Mouse (Mus musculus) heart, embryonic 13.5 days (tissue): Measurements from ENCODE around the gene Map1lc3b. TPM values are rescaled to one million over a fixed set of nuclear protein-coding genes. Genes with fewer than 3 reads are reported as not detected.

Experiments used
- ATAC-seq: fragments of 200-750 bp; cut with Nextera tagmentation; 2 replicates; pipeline ENCODE4 v1.8.0; 2017; ENCODE audit warnings: moderate TSS enrichment; ENCODE audit not compliant: insufficient number of reproducible peaks, low FRiP score, low TSS enrichment; ENCODE audit errors: extremely low read depth
- H3K27ac ChIP-seq: fragments of 300-500 bp; sonication (generic); replicated peaks from 2 replicates; pipeline ENCODE4 v1.5.1; 2015; ENCODE audit warnings: moderate library complexity, mild to moderate bottlenecking, inconsistent platforms
- H3K27me3 ChIP-seq: fragments of 300-500 bp; sonication (generic); replicated peaks from 2 replicates; pipeline ENCODE4 v1.6.1; 2015; ENCODE audit warnings: mild to moderate bottlenecking, inconsistent platforms
- H3K36me3 ChIP-seq: fragments of 300-500 bp; sonication (generic); 2 replicates; pipeline ENCODE4 v1.6.1; 2015; ENCODE audit warnings: mild to moderate bottlenecking, inconsistent platforms
- H3K4me1 ChIP-seq: fragments of 300-500 bp; sonication (generic); 2 replicates; pipeline ENCODE4 v1.6.1; 2015; ENCODE audit warnings: inconsistent platforms
- H3K4me2 ChIP-seq: fragments of 300-500 bp; sonication (generic); 2 replicates; pipeline ENCODE4 v1.6.1; 2015; ENCODE audit warnings: inconsistent platforms, mild to moderate bottlenecking, moderate library complexity
- H3K4me3 ChIP-seq: fragments of 300-500 bp; sonication (generic); 2 replicates; pipeline ENCODE4 v1.5.1; 2015; ENCODE audit warnings: moderate library complexity, mild to moderate bottlenecking, inconsistent platforms
- H3K9ac ChIP-seq: fragments of 300-500 bp; sonication (generic); 2 replicates; pipeline ENCODE4 v1.6.1; 2015; ENCODE audit warnings: inconsistent platforms, mild to moderate bottlenecking, moderate library complexity
- H3K9me3 ChIP-seq: fragments of 300-500 bp; sonication (generic); 2 replicates; pipeline ENCODE4 v1.6.1; 2016; ENCODE audit warnings: inconsistent platforms
- WGBS: fragments of 180-500 bp; shearing (Covaris S2); methylation state at CpG from one replicate; pipeline ENCODE4 v1.1.7; 2015; ENCODE audit warnings: mixed read lengths; 5-methylcytosine and 5-hydroxymethylcytosine counted together
- polyA plus RNA-seq: library from polyadenylated mRNA; unstranded; fragments of >200 nt; fragmentation: Nextera tagmentation; extraction: Ambion mirVana; gene quantifications from 2 replicates; pipeline ENCODE4 v1.2.1, GENCODE M21; 2015

Gene Map1lc3b
- 187 and 188 TPM in 2 replicates for polyA plus RNA-seq

DNA sequence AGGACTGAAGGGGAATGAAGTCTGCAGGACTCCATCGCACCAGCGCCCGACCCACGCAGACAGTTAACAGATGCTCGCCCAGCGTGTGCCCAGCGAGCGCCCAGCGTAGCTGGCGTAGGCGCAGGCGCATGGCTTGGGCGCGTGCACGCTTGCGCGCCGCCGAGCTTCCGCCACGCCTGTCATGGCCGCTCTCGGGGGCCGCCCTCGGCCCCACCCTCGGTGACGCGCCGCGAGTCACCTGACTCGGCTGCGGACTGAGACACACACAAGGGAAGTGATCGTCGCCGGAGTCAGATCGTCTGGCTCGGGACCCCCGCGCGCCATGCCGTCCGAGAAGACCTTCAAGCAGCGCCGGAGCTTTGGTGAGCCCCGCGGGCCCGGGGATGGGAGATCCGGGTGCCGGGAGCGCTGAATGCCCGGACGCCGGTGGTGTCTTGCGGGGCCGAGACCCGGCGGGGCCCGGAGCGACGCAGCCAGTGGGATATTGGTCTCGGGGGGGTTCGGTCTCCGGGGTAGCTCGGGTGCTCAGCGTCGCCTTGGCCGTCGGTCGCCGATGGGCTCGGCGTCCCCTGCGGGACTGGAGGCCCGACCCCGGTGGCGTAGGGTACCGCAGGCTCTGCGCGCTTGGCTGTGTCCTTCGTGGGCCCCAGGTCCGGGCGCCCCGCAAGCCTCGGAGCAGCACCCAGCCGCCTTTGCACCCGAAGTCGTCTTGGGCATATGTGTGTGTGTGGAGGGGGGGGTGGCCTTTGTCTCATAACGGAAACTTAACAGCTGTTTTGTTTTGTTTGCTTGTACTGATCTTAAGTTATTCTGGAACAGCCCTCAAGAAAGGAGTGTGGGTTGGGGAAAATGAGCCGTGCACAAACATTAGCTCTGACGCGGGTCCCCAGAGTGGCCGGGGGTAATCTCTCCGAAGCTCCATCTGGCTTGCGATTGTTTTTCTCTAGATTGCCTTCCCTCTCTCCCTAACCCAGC lies at the start of gene Map1lc3b:
Map1lc3b (plus strand) TSS at position 159 of the 975 bp plus-strand sequence.
- peak within 1 kb of the TSS; percentile 93 for H3K9ac ChIP-seq
- H3K4me1 ChIP-seq: peaks cover 41% of the 10 kb centered on the region
- ATAC-seq: peak; percentile 77
- WGBS: under 1% methylated on average over 94 of the region's 94 CpGs
- H3K27me3 ChIP-seq: no peaks in the 10 kb centered on the region
- peaks cover 25% of the 10 kb centered on the region for H3K36me3 ChIP-seq
- peak within 1 kb of the TSS; percentile 90 for H3K4me2 ChIP-seq
- peak within 1 kb of the TSS; percentile 73 for H3K4me3 ChIP-seq
- peak within 1 kb of the TSS; percentile 58 for H3K27ac ChIP-seq
- no peaks in the 10 kb centered on the region for H3K9me3 ChIP-seq

DNA sequence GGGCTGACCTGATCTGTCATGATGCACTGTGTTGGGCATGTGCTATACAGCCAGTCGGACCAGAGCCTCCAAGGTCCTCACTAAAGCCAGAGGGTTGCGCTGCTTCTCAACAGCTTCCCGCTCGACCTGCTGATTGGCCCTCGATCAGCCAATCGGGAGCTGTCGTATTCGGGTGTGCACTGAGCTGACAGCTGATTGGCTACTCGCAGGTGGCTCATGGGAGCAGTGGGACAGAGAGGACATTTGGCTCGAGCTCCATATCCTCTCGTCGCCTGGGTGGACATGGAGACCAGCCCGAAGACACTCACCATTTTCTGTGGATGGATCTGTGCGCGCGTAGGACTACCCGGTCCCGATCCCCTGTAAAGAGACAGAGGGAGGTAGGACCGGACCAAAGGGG lies 48.3 kb upstream of the Map1lc3b start:
- Histone ChIP-seq H3K27ac (no peak overlapping the region), H3K9ac (no peak overlapping the region), H3K9me3 (no peaks in the 10 kb centered on the region; the same call in 1 of the 2 replicates), H3K4me1 (0 out of 2 replicates have a peak, but pooled peaks cover 3% of the 10 kb centered on the region), H3K36me3 (no peaks in the 10 kb centered on the region), H3K4me2 (no peak overlapping the region), H3K4me3 (no peak overlapping the region), H3K27me3 (peaks cover 52% of the 10 kb centered on the region)
- 66% methylated on average over 19 of the region's 19 CpGs for WGBS
- no peak for ATAC-seq

DNA sequence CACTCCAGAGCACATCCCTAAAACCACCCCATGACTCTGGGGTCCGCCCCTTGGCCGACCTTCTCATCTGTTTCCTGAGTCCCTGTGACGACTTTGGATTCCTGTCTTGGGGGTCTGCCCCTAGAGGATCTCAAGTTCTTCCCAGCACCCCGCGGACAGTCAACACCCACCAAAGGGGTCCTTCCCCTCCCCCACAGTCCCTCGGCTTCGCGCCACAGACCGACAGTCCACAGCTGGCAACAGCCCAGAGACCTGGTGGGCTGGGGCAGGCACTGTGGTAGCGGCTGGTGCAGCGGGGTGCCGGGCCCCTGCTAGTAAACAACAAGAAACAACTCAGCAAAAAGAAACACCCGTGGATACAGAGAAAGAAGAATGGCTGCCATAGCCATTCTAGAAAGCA lies 47.3 kb upstream of the Map1lc3b start:
- Histone ChIP-seq H3K36me3 (no peaks in the 10 kb centered on the region), H3K4me3 (no peak overlapping the region), H3K27ac (no peak overlapping the region), H3K9ac (no peak overlapping the region), H3K9me3 (no peaks in the 10 kb centered on the region; the same call in 1 of the 2 replicates), H3K4me2 (no peak overlapping the region), H3K27me3 (peaks cover 52% of the 10 kb centered on the region), H3K4me1 (peaks cover 3% of the 10 kb centered on the region; the same call in 1 of the 2 replicates)
- ATAC-seq: no peak
- 61% methylated on average over 13 of the region's 13 CpGs for WGBS

DNA sequence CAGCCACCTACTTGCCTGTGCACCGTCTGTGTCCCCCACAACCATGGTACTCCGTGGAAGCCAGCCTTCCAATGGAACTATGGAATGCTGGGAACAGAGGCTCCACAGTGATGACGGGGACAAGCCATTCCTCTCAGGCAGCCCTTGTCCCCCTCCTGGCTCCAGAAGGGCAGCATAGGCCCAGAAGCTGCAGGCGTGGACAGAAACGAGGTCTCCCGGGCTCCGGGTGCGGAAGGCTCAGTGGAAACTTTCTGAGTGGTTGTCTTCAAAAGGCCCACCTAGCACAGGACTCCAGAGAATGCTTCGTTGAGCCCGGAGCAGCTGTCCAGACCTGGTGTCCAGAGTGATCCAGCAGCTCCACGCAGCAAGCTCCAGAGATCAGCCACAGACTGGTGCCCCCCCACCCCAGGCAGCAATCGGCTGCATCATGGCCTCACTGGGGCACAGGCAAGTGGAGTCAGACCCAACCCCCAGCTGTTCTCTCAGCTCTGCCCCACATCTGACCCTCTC lies 45.8 kb upstream of the Map1lc3b start, which contains the start of gene 1700018B08Rik:
1700018B08Rik (minus strand) TSS at position 45 of the 510 bp plus-strand sequence.
- Histone ChIP-seq H3K36me3 (no peaks in the 10 kb centered on the region), H3K27ac (no peak within 1 kb of the TSS), H3K9me3 (no peaks in the 10 kb centered on the region; the same call in 1 of the 2 replicates), H3K4me3 (no peak within 1 kb of the TSS), H3K27me3 (peaks cover 49% of the 10 kb centered on the region), H3K4me2 (no peak within 1 kb of the TSS), H3K9ac (no peak within 1 kb of the TSS), H3K4me1 (peaks cover 3% of the 10 kb centered on the region; the same call in 1 of the 2 replicates)
- ATAC-seq: no peak
- 69% methylated on average over 12 of the region's 12 CpGs for WGBS

DNA sequence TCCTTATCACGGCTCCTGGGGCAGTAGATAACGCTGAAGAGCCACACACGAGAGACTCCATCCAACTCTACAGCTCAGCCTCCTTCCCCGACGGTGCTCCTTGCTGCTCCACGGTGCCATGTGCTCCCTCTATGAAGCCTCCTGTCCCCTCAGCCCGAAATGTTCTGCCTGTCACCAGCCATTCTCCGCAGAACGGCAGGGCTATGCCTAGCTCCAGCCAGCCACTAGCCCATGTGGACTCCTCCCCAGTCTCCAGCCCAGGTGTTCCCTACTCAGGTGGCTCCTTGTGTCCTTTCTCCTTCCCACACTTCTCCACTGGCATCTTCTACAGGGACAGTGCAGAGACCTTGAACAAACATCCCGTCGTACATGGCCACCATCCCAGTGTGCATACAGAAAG lies 45.2 kb upstream of the Map1lc3b start:
- Histone ChIP-seq H3K4me1 (peaks cover 3% of the 10 kb centered on the region; the same call in 1 of the 2 replicates), H3K4me2 (no peak overlapping the region), H3K9me3 (no peaks in the 10 kb centered on the region; the same call in 1 of the 2 replicates), H3K9ac (no peak overlapping the region), H3K4me3 (no peak overlapping the region), H3K27me3 (peaks cover 43% of the 10 kb centered on the region), H3K27ac (no peak overlapping the region), H3K36me3 (peaks cover under 1% of the 10 kb centered on the region; the same call in 1 of the 2 replicates)
- no peak for ATAC-seq
- 40% methylated on average over 11 of the region's 11 CpGs for WGBS

DNA sequence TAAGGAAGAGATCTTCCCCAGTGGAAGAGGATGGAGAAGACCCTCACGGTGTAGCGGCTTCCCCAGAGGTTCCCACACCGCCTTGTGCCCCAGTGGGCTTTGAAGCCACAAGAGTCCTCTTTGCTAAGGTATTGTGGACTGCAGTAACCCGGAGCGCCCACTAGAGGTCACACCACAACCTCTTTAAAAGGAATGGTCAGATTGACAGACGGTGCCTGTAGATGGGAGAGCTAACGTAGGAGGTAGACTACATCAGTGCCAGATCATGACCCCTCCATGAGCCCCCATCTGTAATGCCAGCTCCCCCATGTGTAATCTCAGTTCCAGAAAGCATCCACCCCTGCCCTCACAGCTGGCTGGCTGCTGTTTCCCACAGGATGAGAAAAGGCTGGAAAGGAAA lies 43.0 kb upstream of the Map1lc3b start:
- Histone ChIP-seq H3K36me3 (peaks cover 23% of the 10 kb centered on the region), H3K27me3 (peaks cover 35% of the 10 kb centered on the region), H3K4me3 (no peak overlapping the region), H3K9me3 (no peaks in the 10 kb centered on the region), H3K4me1 (peaks cover 21% of the 10 kb centered on the region), H3K27ac (no peak overlapping the region), H3K4me2 (no peak overlapping the region), H3K9ac (no peak overlapping the region)
- 5% methylated on average over 7 of the region's 7 CpGs for WGBS
- no peak for ATAC-seq

DNA sequence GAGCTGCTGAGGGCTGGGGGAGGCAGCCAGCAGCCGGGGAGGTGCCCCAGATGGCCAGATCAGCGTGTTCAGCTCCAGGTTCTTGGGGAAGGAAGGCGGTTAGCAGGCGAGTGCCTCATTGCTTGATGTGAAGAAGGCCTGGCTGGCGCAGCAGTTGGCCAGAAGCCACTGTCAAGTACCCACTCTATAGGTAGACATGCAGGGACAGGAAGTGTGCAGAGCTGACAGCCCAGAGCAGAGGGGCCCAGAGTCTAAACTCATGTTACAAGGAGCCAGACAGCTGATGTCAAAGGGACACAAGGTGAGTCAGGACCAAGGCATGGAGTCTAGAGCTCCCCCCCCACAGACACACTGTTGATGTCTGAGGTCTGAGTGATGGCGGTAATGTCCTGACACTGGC lies 40.1 kb upstream of the Map1lc3b start:
- WGBS: 77% methylated on average over 6 of the region's 6 CpGs
- no peak overlapping the region for H3K4me3 ChIP-seq
- H3K27me3 ChIP-seq: peaks cover 12% of the 10 kb centered on the region
- peaks cover 18% of the 10 kb centered on the region for H3K4me1 ChIP-seq
- no peak overlapping the region for H3K4me2 ChIP-seq
- no peak overlapping the region for H3K27ac ChIP-seq
- no peak for ATAC-seq
- peaks cover 52% of the 10 kb centered on the region for H3K36me3 ChIP-seq
- H3K9ac ChIP-seq: no peak overlapping the region
- H3K9me3 ChIP-seq: no peaks in the 10 kb centered on the region

DNA sequence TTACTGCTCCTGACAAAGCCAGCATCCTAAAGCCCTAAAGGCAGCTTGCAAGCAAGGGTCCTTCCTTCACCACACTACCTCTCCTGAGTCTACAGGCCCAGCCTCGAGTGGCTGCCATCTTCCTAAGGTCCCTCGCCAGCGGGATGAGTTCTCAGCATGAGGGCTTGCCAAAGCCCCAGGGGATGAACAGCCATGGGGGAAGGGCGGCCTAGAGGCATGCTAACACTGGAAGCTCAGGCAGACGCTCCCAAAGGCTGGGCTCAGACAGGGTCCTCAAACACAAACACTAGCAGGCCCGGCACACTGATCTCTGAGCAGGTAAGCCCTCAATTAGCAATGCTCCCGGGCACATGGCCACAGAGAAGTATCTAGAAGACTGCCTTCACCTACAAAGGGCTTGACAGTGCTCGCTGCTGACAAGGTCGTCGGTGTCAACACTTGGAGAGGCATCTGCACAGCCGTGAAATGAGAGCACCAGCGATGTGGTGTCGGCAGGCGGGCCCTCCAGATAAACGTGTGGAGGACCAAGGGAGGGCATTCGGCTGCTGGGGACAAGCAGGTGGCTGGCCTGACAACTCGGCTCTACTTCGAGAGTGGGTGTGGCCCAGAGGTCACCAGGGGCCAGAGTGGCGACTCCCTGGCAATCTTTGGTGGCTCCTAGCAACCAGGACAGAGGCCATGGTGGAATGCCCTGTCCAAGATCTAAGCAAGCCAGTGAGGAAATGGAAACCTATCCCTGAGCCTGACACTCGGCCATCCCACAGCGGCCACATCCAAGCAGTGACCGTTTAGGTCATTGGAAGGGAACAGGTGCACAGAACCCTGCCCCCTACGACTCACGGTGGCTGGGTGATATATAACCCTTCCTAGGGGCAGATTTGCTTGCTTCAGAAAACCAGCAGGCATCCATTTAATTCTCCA lies 38.8 kb upstream of the Map1lc3b start:
- no peaks in the 10 kb centered on the region for H3K9me3 ChIP-seq
- ATAC-seq: no peak
- peaks cover 62% of the 10 kb centered on the region for H3K36me3 ChIP-seq
- no peak overlapping the region for H3K9ac ChIP-seq
- peaks cover 18% of the 10 kb centered on the region for H3K4me1 ChIP-seq
- H3K27me3 ChIP-seq: no peaks in the 10 kb centered on the region; the same call in 1 of the 2 replicates
- WGBS: 53% methylated on average over 24 of the region's 24 CpGs
- no peak overlapping the region for H3K4me2 ChIP-seq
- no peak overlapping the region for H3K4me3 ChIP-seq
- no peak overlapping the region for H3K27ac ChIP-seq

DNA sequence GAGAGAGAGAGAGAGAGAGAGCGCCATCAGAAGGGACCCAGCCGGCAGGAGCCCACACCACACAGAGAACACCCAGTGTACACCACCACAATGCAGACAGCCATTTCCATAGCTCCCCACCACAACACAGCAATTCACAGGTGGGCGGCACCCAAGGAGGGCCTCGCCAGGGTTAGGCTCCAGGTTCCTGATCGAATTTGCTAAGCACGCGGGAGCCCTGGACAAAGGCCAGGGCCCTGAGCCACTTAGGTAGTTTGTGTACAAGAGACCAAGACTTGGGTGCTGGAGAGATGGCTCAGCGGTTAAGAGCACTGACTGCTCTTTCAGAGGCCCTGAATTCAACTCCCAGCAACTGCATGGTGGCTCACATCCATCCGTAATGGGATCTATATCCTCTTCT lies 37.7 kb upstream of the Map1lc3b start:
- H3K9ac ChIP-seq: no peak overlapping the region
- no peak overlapping the region for H3K4me3 ChIP-seq
- no peak overlapping the region for H3K27ac ChIP-seq
- H3K27me3 ChIP-seq: no peaks in the 10 kb centered on the region
- H3K36me3 ChIP-seq: peaks cover 63% of the 10 kb centered on the region
- no peaks in the 10 kb centered on the region for H3K9me3 ChIP-seq
- peaks cover 18% of the 10 kb centered on the region for H3K4me1 ChIP-seq
- no peak for ATAC-seq
- H3K4me2 ChIP-seq: no peak overlapping the region
- 88% methylated on average over 9 of the region's 9 CpGs for whole genome bisulfite sequencing

DNA sequence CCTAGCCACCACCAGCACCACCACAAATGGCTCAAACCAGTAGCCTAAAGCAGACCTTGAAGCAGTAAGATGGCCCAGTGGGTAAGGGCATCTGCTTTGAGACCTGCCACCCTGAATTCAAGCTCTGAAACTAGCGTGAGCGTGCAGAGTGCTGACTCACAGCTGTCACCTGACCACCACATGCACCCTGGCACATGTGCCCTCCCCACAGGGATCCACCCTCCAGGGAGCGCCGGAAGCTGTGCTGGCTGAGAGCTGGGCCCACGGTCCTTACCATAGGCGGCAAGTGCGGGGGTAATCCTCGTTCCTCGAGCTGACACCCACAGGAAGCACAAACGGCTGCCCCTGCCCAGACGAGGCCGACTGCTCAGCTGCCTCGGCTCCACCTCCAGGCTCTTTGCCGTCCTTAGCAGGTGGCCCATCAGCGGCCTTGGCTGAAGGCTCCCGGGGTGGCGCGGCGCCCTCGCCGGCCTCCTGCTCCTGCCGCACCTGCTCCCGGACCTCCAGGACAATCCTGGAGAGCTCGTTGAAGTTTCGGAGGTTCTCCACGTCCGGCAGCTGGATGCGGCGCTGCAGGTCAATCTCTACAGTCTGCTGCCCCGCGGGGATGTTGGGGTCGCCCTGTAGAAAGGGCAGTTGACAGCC lies 36.2 kb upstream of the Map1lc3b start:
- H3K9ac ChIP-seq: no peak overlapping the region
- H3K4me1 ChIP-seq: peaks cover 18% of the 10 kb centered on the region
- ATAC-seq: no peak
- H3K4me2 ChIP-seq: no peak overlapping the region
- 95% methylated on average over 32 of the region's 32 CpGs for WGBS
- no peak overlapping the region for H3K27ac ChIP-seq
- no peak overlapping the region for H3K4me3 ChIP-seq
- H3K9me3 ChIP-seq: no peaks in the 10 kb centered on the region
- H3K36me3 ChIP-seq: peaks cover 78% of the 10 kb centered on the region
- no peaks in the 10 kb centered on the region for H3K27me3 ChIP-seq
